Mouse (Mus musculus) spleen, embryonic (tissue): ENCODE results near the gene Nupl1.

Source experiments
- CTCF ChIA-PET: fragments of 350-600 bp; sonication (Branson Sonifier 250); formaldehyde crosslinking; loops from one replicate; lab custom pipeline; 2022; lab: Charles Lee

Nupl1 gene

DNA sequence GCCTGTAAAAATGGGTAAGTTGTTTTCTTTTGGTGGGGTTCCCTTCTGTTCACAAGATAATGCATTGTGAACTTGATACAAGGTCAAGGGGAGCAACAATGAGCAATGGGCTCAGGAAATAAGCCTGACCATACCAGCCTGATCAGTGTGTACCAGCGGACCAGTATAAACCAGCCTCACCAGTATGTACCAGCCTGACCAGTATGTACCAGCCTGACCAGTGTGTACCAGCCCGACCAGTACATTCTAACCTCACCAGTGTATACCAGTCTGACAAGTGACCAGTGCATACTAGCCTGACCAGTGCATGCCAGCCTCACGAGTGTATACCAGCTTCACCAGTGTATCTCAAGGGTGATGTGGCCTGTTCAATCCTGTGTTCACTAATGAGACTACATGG, 87.9 kb downstream of the Nupl1 start:
- CTCF ChIA-PET, result no interaction called here

DNA sequence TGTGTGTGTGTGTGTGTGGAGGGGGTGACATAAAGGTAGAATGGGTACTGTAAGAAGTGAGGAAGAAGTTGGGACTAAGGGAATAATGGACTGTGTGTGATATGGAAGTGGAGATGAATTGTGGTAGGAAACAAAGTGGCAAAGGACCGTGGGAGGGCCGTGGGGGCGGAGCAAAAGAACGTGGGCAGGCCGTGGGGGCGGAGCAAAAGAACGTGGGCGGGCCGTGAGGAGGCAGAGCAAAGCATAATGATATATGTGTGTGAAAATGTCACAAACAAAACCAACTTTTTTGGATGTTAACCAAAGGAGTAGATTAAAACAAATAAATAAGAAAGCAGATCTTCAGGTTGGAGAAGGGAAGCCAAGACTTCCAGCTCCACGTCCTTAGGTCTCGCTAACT, 98.9 kb downstream of the Nupl1 start:
- CTCF ChIA-PET, result no interaction called here

DNA sequence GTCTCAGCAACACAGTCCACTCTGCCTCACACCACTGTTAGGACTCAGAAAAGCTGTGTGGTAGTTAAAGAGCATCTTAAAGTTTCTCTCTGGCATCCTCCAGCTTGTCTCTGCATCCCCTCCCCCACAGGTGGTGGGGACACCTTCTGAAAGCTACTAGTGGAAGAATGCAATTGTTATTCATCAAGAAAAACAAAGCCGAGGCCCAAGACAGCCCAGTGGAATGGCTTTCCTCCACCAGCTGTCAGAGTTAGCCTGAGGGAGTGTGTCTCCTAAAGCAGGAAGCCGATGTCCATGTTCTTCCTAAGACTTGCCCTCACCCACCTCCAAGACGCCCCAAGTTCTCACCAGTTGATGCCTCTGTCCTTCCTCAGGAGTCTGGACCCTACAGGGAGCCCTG, 102.3 kb downstream of the Nupl1 start:
- CTCF ChIA-PET, result no interaction called here

DNA sequence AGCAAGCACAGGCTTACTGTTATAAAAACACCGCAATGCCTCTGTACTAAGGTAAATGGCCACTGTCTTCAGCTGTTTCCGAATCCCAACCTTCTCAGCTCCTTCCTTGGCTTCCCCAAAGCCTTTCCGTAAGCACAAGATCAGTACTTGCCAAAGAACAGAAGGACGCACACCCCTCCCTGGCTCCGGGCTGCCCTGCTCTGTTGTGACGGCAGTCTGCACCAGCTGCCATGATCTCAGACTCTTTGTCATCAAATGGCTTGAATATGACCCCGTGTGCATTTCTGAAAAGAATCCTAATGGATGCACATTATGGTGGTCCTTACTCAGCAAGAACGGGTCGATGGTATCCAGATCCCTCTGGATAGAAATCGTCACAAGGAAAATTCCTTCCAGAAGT, 108.0 kb downstream of the Nupl1 start:
- CTCF ChIA-PET, result interaction anchor here (0.5 kb wide), 1 partner anchor 12 kb away, joined by 3 read pairs; no protein-coding TSS in a partner anchor

DNA sequence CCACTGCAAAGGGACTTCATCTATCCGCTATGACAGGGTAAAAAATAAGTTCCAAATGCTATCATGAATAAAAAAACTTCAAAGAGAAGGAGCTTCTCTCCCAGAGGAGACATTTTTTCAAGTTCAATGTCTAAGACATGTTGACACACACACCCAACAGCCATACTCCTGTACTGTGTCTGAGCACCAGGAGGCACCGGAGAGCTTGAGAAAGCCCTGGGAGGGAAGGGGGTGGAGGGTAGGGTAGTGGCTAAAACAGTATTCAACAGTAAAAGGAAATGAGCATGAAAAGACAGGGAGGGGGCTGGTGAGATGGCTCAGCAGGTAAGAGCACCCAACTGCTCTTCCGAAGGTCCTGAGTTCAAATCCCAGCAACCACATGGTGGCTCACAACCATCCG, 112.9 kb downstream of the Nupl1 start:
- CTCF ChIA-PET, result interaction anchor here (0.6 kb wide), 3 partner anchors 35 to 892 kb away, joined by 3 to 5 read pairs (median 3); no protein-coding TSS in a partner anchor

DNA sequence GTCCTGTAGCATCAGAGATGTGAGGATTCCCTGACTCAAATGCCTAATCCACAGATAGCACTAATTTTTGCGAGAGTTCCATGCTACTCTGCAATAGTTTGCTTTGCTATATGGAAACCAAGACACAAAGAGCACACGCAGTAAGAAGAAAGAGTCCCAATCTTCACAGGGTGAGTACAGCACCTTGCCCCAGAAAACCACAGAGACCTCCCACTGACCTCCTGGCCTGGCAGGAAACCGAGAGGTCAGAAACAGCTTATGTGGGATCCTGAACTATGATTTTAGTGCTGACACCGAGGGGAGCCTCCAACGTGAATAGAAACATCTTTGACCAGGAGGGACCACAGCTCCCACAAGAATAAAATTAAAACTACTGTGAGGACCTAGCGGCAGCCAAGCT, 113.4 kb downstream of the Nupl1 start:
- CTCF ChIA-PET, result interaction anchor here (0.6 kb wide), 1 partner anchor 538 kb away, joined by 5 read pairs; no protein-coding TSS in a partner anchor

DNA sequence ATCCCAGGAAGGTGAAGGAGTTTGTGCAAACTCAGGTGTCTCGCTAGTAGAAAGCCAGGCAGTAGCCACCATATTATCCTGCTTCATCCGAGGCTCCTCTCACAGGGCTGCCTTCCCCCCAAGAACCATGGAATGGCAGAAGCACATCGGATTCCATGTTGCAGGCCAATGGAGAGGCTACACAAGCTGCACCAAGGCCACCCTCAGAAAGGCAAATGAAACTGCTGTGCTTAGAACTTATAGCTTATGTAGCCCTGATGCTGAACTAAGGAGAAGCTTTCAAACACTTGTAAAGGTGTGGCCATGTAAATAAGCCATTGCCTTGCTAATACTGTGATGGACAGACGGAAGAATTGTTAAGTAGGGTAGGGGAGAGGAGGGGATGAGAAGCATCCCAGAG, 115.4 kb downstream of the Nupl1 start:
- CTCF ChIA-PET, result no interaction called here

DNA sequence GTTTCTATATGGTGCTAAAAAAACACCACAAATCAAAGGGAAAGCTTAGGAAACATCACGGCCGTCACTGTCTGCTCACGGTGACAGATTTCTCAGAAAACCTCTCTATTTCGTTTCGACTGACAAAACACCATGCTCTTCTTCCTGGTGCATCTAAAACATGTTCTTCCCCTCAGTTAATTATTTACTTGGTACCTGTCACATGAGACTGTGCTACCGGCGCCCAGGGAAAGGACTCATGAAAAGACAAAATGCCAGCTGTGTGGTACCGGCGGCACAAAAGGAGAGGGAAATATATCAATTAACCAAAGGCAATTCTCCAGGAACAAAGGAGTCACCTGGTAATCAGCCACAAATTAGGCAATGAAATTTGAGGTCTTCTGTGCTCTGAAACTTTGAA, 116.5 kb downstream of the Nupl1 start:
- CTCF ChIA-PET, result no interaction called here
